Mouse (Mus musculus) liver, embryonic 14.5 days (tissue): ENCODE data around the gene Myom1.

Source experiments
- CTCF ChIP-seq: IDR thresholded peaks from 2 replicates; pipeline ENCODE4 v1.5.1; 2016; ENCODE audit warnings: antibody characterized with exemption, low read depth, control low read depth
- EP300 ChIP-seq: IDR thresholded peaks from 2 replicates; pipeline ENCODE4 v1.6.1; 2016; ENCODE audit warnings: antibody characterized with exemption, low read depth

- no peak for TF ChIP-seq CTCF
- no peak for TF ChIP-seq EP300
Observed at GRCm38 (mm10) chr17:71120626-71121025, 118.2 kb downstream of the Myom1 start.
